Mouse (Mus musculus): Measurements from ENCODE around the gene Rsph1. TPM values are rescaled to one million over a fixed set of nuclear protein-coding genes. Genes with fewer than 3 reads are reported as not detected.

Gene Rsph1
- total RNA-seq (2021): 10 to 100 TPM; 13.6 to 17.6 TPM
- long read RNA-seq, experiment 1, transcript Rsph1-201 (9 exons, 1,191 nt): major isoform, 11 of 11 reads
- long read RNA-seq, experiment 1, partial matches to known transcripts: 0 of 11 reads
- long read RNA-seq, experiment 1, other reads (novel, unspliced or antisense): 0 of 11 reads
- long read RNA-seq, experiment 2, transcript Rsph1-201 (9 exons, 1,191 nt): major isoform, 15 of 17 reads
- long read RNA-seq, experiment 2, partial matches to known transcripts: 0 of 17 reads
- long read RNA-seq, experiment 2, other reads (novel, unspliced or antisense): 1 of 17 reads

GRCm38 (mm10) chr17:31276922-31277918, at the start of gene Rsph1:
Gene Rsph1, minus strand, starts transcription at chr17:31277383.
- intact Hi-C loops (cut with DNase I): no loop called here
- DNase-seq (ENCODE audit: low spot score in 2 of 2): peak; percentile 100

DNA sequence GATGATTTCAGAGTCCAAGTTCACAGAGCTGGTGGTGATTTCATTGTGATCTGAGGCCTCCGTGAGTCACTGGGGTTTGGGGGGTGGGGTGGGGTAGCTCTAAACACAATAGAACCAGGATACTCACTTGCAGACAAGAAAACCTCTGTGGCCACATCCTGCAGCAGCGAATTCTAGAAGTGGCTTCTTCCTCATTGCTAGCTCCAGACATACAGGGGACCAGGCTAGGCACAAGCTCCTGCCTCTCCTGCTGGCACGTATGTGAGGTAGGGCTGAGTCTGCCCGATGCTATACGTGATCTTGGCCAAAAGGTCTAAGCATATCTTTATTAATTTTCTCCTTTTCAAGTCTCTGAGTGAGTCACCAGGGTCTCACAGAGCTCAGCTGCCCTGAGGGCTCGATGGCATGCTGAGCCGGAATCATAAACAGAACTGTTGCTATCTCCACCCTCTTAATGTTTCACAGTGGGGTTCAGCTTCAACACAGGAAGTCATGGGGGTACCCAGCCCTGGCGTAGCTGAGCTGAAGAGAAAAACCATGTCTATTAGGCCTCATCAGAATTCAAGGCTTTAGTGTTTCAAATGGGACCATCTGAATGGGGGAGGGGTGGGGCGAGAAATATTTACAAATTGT, 49.2 kb upstream of the Rsph1 start:
- no peak for DNase-seq (ENCODE audit: low spot score in 2 of 2)
- intact Hi-C loops (cut with DNase I): loop anchor here (10.0 kb wide), 1 partner anchor 338 kb away; no protein-coding TSS in a partner anchor

- intact Hi-C loops (cut with DNase I): loop anchor here (10.0 kb wide), 1 partner anchor 339 kb away; no protein-coding TSS in a partner anchor
- DNase-seq (ENCODE audit: low spot score in 2 of 2): peak in 1 of 2 experiments; percentile 44
These were observed 48.5 kb upstream of the Rsph1 start for GRCm38 (mm10) chr17:31325451-31326219.

DNA sequence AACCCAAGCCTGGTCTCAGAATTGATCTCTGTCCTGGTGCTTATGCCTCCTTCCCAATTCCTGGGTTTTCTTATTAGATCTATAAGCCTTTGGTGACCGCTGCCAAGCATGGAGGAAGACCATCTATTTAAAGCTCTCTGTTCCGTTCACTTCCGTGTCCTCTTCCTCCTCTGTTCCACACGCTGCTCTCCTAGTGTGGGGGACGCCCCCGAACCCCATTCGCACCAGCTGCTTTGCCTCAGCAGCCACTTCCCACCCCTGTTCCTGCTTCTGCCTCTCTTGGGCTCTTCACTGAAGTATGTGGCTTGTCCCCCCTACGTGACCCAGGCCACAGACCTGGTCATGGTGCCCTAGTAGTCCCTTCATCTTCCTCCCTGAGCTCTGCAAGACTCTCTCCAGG, 47.0 kb upstream of the Rsph1 start:
- intact Hi-C loops (cut with DNase I): loop anchor here (10.0 kb wide), 1 partner anchor 341 kb away; no protein-coding TSS in a partner anchor
- DNase-seq (ENCODE audit: low spot score in 2 of 2): no peak

GRCm38 (mm10) chr17:31323379-31323778, 46.2 kb upstream of the Rsph1 start:
- intact Hi-C loops (cut with DNase I): loop anchor here (10.0 kb wide), 1 partner anchor 341 kb away; no protein-coding TSS in a partner anchor
- no peak for DNase-seq (ENCODE audit: low spot score in 2 of 2)

GRCm38 (mm10) chr17:31322446-31322845, 45.3 kb upstream of the Rsph1 start:
- intact Hi-C loops (cut with DNase I): loop anchor here (10.0 kb wide), 1 partner anchor 342 kb away; no protein-coding TSS in a partner anchor
- DNase-seq (ENCODE audit: low spot score in 2 of 2): no peak

GRCm38 (mm10) chr17:31321425-31321824, 44.2 kb upstream of the Rsph1 start:
- DNase-seq (ENCODE audit: low spot score in 2 of 2): peak; percentile 86 to 93
- intact Hi-C loops (cut with DNase I): loop anchor here (10.0 kb wide), 1 partner anchor 343 kb away; no protein-coding TSS in a partner anchor

- intact Hi-C loops (cut with DNase I): no loop called here
- no peak for DNase-seq (ENCODE audit: low spot score in 2 of 2)
These were observed 42.0 kb upstream of the Rsph1 start for GRCm38 (mm10) chr17:31318906-31319767.

DNA sequence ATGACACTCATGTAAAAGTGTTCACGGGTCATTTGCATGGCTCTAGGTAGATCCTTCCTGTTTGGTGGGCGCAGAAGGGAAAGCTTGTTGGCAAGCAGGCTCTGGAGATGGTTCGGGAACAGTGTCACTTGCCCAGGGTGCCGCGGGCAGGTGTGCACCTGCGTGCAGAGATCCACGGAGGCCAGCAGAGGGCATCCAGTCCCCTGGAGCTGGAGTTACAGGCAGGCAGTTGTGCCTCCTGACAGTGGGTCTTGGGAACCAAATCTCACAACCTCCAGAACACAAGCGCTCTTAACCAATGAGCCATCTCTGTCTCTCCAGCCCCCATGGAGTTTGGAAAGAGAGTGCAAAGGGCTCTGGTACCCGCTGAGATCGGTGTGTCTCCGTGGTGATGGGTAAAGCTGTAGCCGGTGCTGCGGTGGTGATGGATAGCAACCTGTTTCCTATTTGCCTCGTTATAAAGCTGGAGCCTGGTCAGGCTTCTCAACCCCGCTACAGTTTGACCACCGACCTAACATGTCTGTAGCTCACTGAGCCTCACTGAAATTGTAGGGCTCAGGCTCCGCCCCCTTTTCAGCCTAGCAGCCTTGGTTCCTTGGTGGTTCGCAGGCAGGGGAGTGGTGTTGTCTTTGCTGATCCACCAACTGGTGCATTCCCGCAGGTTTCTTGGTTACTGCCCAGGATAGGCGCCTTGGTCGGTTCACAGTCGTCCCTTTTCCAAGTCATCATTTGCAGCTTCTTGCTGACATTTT, 40.5 kb upstream of the Rsph1 start:
- intact Hi-C loops (cut with DNase I): no loop called here
- DNase-seq (ENCODE audit: low spot score in 2 of 2): no peak

DNA sequence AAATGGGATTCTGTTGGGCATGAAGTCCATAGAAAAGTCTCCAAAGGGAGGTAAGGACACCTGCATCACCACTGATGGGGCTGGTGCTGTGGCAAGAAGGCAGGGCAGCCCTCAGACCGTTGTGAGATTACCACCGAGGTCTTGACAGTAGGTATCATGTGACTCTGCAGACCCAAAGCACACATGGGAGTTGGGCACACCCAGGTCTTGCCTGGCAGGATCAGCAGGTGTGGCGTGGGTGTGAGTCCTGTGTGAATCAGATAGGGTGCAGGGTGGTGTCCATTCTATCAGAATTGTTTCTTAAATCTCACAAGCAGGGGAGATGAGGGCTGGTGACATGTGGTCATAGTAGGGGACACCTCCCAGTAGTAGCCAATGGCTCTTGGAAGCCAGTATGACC, 39.8 kb upstream of the Rsph1 start:
- intact Hi-C loops (cut with DNase I): no loop called here
- no peak for DNase-seq (ENCODE audit: low spot score in 2 of 2)

DNA sequence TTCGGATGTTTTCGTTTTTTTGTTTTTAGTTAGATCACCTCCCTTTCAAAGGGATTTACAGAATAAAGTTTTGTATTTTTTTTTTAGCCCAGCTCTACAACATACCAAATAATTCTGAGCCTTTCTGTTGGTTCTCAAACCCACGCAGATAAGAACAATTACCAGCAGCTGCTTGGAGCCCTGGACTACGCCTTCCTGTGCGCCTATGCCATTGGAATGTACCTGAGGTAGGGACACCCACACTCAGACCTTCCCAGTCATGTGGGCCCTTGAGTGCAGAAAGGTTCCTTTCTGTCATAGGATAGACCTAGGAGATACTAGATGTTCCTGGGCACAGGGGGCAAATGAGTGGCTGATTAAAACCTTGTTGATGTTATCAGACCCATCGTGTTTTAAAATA, 38.8 kb upstream of the Rsph1 start:
- intact Hi-C loops (cut with DNase I): no loop called here
- DNase-seq (ENCODE audit: low spot score in 2 of 2): no peak

- DNase-seq (ENCODE audit: low spot score in 2 of 2): no peak
- intact Hi-C loops (cut with DNase I): no loop called here
These were observed 38.0 kb upstream of the Rsph1 start for GRCm38 (mm10) chr17:31315046-31315792.

DNA sequence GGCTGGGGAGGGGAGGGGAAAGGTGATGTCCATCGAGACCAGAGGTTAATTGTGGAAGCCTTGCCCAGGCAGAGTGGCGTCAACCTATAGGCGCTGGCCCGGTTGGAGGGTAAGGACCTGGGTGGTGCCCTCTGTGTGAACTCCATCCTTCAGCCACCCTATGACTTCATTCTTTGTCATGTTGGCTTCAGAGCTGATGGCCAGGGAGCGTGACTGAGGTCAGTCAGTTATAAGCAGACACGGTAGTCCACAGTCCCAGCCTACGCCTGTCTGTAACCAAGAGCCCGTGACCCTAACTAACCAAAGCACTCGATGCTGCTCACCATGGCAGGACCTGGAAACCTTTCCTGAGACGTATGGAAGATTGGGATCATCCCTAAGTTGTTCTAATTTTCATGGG, 35.5 kb upstream of the Rsph1 start:
- intact Hi-C loops (cut with DNase I): no loop called here
- no peak for DNase-seq (ENCODE audit: low spot score in 2 of 2)

GRCm38 (mm10) chr17:31311047-31311446, 33.9 kb upstream of the Rsph1 start:
- intact Hi-C loops (cut with DNase I): no loop called here

GRCm38 (mm10) chr17:31309281-31309793, 32.2 kb upstream of the Rsph1 start:
- intact Hi-C loops (cut with DNase I): no loop called here
- no peak for DNase-seq (ENCODE audit: low spot score in 2 of 2)

More at GRCm38 (mm10) chr17:31311047-31311446, 33.9 kb upstream of the Rsph1 start:
- no peak for DNase-seq (ENCODE audit: low spot score in 2 of 2)

GRCm38 (mm10) chr17:31308291-31308816, 31.2 kb upstream of the Rsph1 start:
- DNase-seq (ENCODE audit: low spot score in 2 of 2): no peak
- intact Hi-C loops (cut with DNase I): loop anchor here (1.0 kb wide), 1 partner anchor 54 kb away; no protein-coding TSS in a partner anchor
